Mouse (Mus musculus): ENCODE results near the gene Psph.

- TF ChIP-seq POLR2A (IDR thresholded peaks at IDR 0.05; ENCODE audit: borderline replicate concordance, extremely low read depth, insufficient read depth, insufficient read length, poor library complexity, severe bottlenecking) (no peak), CTCF (IDR thresholded peaks at IDR 0.05; ENCODE audit: borderline replicate concordance, extremely low read depth, insufficient read depth, insufficient read length) (no peak)
Observed at GRCm38 (mm10) chr5:129730344-129730743, 56.9 kb downstream of the Psph start.
